Mouse (Mus musculus) limb, embryonic 11.5 days (tissue): ENCODE data around the gene Sept4. TPM values are rescaled to one million over a fixed set of nuclear protein-coding genes. Genes with fewer than 3 reads are reported as not detected.
A peak's percentile ranks its signal among the peaks of the same experiment; 100 is the strongest.

Experiments used
- ATAC-seq: fragments of 200-750 bp; cut with Nextera tagmentation; 2 replicates; pipeline ENCODE4 v1.8.0; 2017; ENCODE audit warnings: low read depth; ENCODE audit not compliant: insufficient number of reproducible peaks, low FRiP score, low TSS enrichment
- DNase-seq: peaks from one replicate; pipeline ENCODE4 v3.0.0-alpha.2; 2015; ENCODE audit warnings: low spot score
- H3K27ac ChIP-seq: fragments of 300-500 bp; sonication (generic); replicated peaks from 2 replicates; pipeline ENCODE4 v1.5.1; 2014; ENCODE audit warnings: low read depth, mild to moderate bottlenecking, low read length
- H3K27me3 ChIP-seq: fragments of 300-500 bp; sonication (generic); 2 replicates; pipeline ENCODE4 v1.6.1; 2014; ENCODE audit warnings: mild to moderate bottlenecking, low read length, mixed read lengths; ENCODE audit not compliant: control insufficient read depth, insufficient read depth
- H3K36me3 ChIP-seq: fragments of 300-500 bp; sonication (generic); 2 replicates; pipeline ENCODE4 v1.6.1; 2014; ENCODE audit warnings: mild to moderate bottlenecking, low read length, moderate library complexity, mixed read lengths; ENCODE audit not compliant: control insufficient read depth, insufficient read depth
- H3K4me1 ChIP-seq: fragments of 300-500 bp; sonication (generic); 2 replicates; pipeline ENCODE4 v1.6.1; 2014; ENCODE audit warnings: low read length, mixed read lengths; ENCODE audit not compliant: control insufficient read depth, insufficient read depth
- H3K4me2 ChIP-seq: fragments of 300-500 bp; sonication (generic); 2 replicates; pipeline ENCODE4 v1.6.1; 2014; ENCODE audit warnings: low read depth, mild to moderate bottlenecking, moderate library complexity; ENCODE audit not compliant: severe bottlenecking
- H3K4me3 ChIP-seq: fragments of 300-500 bp; sonication (generic); 2 replicates; pipeline ENCODE4 v1.5.1; 2014; ENCODE audit warnings: low read depth, low read length
- H3K9ac ChIP-seq: fragments of 300-500 bp; sonication (generic); 2 replicates; pipeline ENCODE4 v1.6.1; 2014; ENCODE audit warnings: mild to moderate bottlenecking, low read length
- H3K9me3 ChIP-seq: fragments of 300-500 bp; sonication (generic); 2 replicates; pipeline ENCODE4 v1.6.1; 2016; ENCODE audit warnings: low read length; ENCODE audit not compliant: control insufficient read depth
- WGBS: fragments of 180-500 bp; shearing (Covaris S2); extraction: QIAGEN DNeasy Blood & Tissue Kit; methylation state at CpG from one replicate; pipeline ENCODE4 v1.1.7; 2014; 5-methylcytosine and 5-hydroxymethylcytosine counted together
- polyA plus RNA-seq: library from polyadenylated mRNA; unstranded; fragments of >200 nt; fragmentation: Nextera tagmentation; extraction: Ambion mirVana; gene quantifications from 2 replicates; pipeline ENCODE4 v1.2.1, GENCODE M21; 2014

Sept4 gene
- polyA plus RNA-seq, 1 experiment from 2014 or later, result 5.3 TPM

DNA sequence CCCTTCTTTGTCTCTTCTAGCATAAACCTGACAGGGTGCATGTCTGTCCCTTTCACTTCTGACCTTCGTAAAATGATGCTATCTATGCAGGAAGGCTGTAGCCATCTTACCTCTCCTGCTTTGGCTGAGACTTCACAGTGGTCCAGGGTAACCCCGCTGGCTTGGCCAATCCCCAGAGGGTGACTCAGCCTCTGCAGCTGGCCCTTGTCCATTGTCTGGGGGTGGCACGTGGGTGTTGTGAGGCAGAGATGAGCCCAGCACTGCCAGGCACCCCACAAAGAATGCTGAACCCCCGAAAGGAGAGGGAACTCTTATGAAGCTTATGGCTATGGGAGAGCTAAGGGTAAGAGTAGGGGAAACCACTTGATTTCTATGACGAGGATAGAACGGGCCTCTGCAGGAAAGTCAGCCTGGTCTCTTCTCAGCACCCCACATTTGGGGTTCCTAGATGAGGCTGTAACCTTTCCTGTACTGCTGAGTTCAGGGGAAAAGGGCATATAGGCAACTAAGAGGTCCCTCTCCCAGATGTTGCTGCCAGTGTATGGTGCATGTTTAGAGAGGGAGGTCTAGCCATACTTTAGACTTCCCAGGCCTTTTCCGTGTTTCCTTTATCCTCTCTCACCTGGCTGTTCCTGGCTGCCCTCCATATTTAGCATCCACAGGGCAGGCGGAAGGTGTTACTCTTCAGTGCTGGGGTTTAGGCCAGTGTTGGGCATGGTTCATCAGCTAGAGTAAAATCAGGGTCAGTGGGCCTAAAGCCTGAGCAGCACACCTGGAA is 13.4 kb downstream of the Sept4 start:
- Histone ChIP-seq H3K4me2 (no peak overlapping the region), H3K4me1 (peaks cover 12% of the 10 kb centered on the region; the same call in 1 of the 2 replicates), H3K27ac (no peak overlapping the region), H3K9me3 (no peaks in the 10 kb centered on the region), H3K4me3 (no peak overlapping the region), H3K36me3 (no peaks in the 10 kb centered on the region), H3K27me3 (no peaks in the 10 kb centered on the region), H3K9ac (no peak overlapping the region)
- DNase-seq (no peak), ATAC-seq (no peak)
- WGBS, result 83% methylated on average over 8 of the region's 8 CpGs

DNA sequence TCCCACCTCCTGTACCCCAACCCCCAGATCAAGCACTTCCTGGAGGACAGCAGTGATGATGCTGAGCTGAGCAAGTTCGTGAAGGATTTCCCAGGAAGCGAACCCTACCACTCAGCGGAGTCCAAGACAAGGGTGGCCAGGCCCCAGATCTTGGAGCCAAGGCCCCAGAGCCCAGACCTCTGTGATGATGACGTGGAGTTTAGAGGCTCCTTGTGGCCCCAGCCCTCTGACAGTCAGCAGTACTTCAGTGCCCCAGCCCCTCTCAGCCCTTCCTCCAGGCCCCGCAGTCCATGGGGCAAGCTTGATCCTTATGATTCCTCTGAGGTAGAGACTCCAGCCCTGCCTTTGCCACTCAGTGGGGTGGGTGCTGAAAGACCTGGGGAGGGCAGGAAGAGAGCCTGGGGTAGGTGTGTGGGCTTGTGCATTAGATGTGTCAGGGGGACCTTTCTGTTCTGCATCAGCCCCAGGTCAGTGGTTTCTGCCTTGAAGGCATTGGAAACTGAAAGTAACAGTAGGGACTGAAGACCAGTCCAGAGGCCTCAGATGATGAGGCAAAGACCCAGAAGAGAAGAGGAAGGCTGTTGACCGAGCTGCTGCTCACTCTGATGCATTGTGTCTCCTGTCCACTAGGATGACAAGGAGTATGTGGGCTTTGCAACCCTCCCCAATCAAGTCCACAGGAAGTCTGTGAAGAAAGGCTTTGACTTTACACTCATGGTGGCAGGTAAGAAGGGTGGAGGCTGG is 14.8 kb downstream of the Sept4 start:
- ATAC-seq, result no peak
- H3K4me3 ChIP-seq, result no peak overlapping the region
- H3K4me1 ChIP-seq, result 0 out of 2 replicates have a peak, but pooled peaks cover 2% of the 10 kb centered on the region
- no peak overlapping the region for H3K4me2 ChIP-seq
- 86% methylated on average over 6 of the region's 6 CpGs for WGBS
- H3K36me3 ChIP-seq, result no peaks in the 10 kb centered on the region
- H3K27ac ChIP-seq, result no peak overlapping the region
- H3K9me3 ChIP-seq, result no peaks in the 10 kb centered on the region
- no peaks in the 10 kb centered on the region for H3K27me3 ChIP-seq
- DNase-seq, result no peak
- no peak overlapping the region for H3K9ac ChIP-seq

DNA sequence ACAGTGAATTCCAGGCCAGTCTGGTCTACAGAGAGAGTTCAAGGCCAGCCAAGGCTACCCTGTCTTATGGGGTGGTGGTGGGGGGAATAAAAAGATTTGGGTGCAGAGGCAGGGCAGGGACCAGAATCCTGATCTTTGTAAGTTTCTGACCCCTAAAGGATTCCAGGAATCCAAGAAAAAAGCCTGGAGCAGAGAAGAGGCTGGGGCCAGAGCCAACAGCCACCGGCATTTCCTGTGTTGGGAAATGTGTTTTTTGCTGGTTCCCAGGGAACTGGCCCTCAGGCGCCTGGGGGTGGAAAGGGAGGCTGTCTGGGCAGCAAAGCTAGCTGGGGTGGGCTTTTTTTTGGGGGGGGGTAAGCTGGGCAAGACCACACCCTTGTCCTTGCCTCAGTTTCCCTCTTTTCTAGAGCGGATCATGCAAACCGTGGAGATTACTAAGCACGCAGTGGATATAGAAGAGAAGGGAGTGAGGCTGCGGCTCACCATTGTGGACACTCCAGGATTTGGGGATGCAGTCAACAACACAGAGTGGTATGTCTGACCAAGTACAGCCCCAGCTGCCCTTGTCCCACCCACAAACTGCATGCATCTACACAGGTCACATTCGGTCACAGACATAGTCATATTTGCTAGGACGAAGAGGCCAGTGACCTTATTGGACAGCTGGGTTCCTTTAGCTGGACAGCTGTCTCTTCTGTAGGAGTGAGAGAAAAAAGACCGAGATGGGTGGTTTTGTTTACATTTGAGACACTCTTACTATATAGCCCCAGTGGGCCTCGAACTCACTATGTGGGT is 16.2 kb downstream of the Sept4 start:
- no peaks in the 10 kb centered on the region for H3K27me3 ChIP-seq

DNA sequence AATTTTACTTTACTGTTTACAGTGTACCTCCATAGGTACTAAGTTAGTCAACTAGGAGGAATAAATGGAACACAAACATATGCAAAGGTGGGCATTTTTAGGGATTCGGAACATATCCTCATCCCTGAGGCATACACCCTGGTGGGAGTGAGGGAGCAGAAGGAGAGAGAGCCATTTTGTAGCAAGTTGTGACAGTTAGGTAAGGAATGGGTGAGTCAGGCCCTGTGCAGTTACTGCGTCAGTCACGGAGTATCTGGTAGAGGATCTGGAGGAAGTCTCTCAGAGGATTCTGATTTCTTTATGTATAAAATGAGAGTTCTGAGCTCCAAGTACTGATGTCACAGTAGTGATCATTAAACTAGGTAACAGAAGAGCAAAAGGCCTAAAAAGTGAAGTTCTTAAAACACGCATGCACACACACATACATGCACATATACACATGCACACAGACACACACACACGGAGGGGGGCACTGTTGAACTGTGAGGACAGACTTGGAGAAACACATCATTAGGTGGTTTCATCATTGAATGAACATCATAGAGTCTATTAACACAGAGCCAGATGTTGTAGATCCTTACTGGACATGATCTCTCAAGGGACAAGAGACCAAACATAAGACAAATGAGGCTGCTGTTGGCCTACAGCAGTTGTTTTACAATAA is 18.6 kb downstream of the Sept4 start:
- Histone ChIP-seq H3K9me3 (no peaks in the 10 kb centered on the region), H3K4me2 (no peak overlapping the region), H3K36me3 (no peaks in the 10 kb centered on the region), H3K27ac (no peak overlapping the region), H3K27me3 (no peaks in the 10 kb centered on the region), H3K9ac (no peak overlapping the region), H3K4me3 (no peak overlapping the region), H3K4me1 (peaks cover 7% of the 10 kb centered on the region; the same call in 1 of the 2 replicates)
- DNase-seq, result no peak
- WGBS, result 95% methylated on average over 5 of the region's 5 CpGs
- ATAC-seq, result no peak

More for the DNA sequence above, 16.2 kb downstream of the Sept4 start:
- Histone ChIP-seq H3K36me3 (no peaks in the 10 kb centered on the region), H3K9me3 (no peaks in the 10 kb centered on the region), H3K4me2 (no peak overlapping the region), H3K27ac (no peak overlapping the region), H3K4me3 (no peak overlapping the region), H3K4me1 (no peaks in the 10 kb centered on the region), H3K9ac (no peak overlapping the region)
- DNase-seq, result no peak
- WGBS, result 87% methylated on average over 10 of the region's 10 CpGs
- no peak for ATAC-seq

DNA sequence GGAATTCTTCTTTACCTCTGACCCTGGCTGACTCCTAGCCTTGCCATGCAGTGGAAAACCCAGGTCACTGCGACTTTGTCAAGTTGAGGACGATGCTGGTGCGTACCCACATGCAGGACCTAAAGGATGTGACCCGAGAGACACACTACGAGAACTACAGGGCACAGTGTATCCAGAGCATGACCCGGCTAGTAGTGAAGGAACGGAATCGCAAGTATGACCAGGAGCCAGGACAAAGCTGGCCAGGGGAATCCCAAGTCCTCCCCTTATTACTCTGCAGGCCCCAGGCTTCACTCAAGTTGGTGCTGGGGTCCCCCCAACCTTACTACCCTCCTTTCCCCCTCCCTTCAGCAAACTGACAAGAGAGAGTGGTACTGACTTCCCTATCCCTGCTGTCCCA is 20.9 kb downstream of the Sept4 start:
- Histone ChIP-seq H3K27me3 (no peaks in the 10 kb centered on the region), H3K9me3 (no peaks in the 10 kb centered on the region), H3K4me1 (peaks cover 16% of the 10 kb centered on the region), H3K36me3 (no peaks in the 10 kb centered on the region), H3K4me3 (no peak overlapping the region), H3K9ac (no peak overlapping the region), H3K27ac (no peak overlapping the region), H3K4me2 (no peak overlapping the region)
- DNase-seq, result no peak
- no peak for ATAC-seq
- whole genome bisulfite sequencing, result 89% methylated on average over 8 of the region's 8 CpGs

DNA sequence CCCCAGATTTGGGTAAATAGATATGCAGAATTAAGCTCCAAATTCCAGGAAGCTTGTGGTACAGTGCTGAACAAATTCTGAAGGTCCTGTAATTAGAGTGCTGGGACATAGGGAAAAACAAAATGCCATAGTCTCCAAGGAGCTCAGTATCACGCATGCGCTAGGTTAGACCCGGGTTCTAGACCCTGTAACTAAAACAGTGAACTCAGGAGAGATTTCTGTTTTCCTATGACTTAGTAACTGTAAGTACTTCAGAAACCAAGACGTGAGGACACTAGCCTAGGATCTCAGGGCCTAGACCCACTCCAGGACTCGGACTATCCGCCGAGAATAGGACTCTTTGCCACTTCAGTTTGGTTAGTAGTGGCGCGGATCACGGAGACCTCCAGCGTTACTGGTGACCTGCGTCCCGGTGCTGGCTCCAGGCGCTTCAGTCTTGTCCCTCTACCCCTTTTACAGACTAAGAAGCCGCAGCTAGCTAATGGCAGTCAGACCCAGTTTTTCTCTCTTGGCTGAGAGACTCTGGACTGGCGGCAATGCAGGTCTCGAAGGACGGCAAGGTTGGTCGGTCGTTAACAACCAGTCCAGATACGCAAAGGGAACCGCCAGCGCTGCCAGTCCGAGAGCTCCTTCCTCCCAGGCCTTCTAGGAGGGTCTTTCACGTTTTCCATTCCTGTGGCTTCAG is 22.3 kb downstream of the Sept4 start:
- no peaks in the 10 kb centered on the region for H3K36me3 ChIP-seq
- no peaks in the 10 kb centered on the region for H3K27me3 ChIP-seq
- ATAC-seq (no peak), DNase-seq (peak; percentile 64)
- H3K4me1 ChIP-seq, result peaks cover 21% of the 10 kb centered on the region
- H3K9ac ChIP-seq, result peak overlapping the region; percentile 88
- 3% methylated on average over 25 of the region's 25 CpGs for WGBS
- no peaks in the 10 kb centered on the region for H3K9me3 ChIP-seq
- H3K4me3 ChIP-seq, result peak overlapping the region; percentile 73
- peak overlapping the region; percentile 75 for H3K4me2 ChIP-seq
- H3K27ac ChIP-seq, result peak overlapping the region; percentile 81

DNA sequence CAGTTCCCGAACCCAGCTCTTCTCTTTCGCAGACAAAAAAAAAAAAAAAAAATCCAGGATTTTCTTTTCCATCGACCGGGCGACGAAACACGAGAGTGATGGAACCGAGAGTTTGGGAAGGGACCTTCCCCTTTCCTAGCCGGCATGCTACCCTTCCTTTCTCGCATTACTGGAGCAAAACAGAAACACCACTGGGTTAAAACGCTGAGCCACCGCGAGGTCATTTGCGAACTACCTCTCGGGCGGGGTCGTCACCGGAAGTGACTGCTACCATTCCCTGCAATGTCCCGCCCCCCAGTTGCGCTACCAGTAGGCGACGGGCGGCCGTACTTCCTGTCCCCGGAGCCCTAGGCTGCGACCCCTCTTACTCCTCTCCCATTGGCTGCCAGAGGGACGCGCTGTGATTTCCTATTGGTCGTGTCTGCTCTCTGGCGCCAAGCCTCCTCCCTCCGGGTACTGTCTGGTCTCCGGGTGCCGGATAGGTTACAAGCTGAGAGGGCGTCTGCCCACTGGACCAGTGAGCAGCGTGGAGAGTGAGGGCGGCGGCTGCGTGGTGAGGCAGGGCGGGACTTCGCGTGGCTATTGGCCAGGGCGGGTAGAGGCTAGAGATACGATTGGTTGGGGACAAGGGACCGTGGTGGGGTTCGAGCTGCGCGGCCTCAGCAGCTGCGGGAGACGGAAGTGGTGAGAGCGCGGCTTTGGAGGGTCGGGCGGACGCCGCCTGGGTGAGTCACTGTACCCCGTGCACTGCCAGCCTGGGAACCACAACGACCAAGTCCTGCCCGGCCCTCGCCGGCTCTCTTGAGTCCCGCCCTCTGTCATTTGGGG is 23.0 kb downstream of the Sept4 start, which contains the start of gene Mtmr4:
Gene Mtmr4, plus strand, starts transcription at position 637 of the 828 bp plus-strand sequence.
- H3K27me3 ChIP-seq, result no peaks in the 10 kb centered on the region
- ATAC-seq (peak; percentile 99), DNase-seq (peak; percentile 99)
- H3K36me3 ChIP-seq, result no peaks in the 10 kb centered on the region
- peak within 1 kb of the TSS; percentile 73 for H3K4me3 ChIP-seq
- H3K9ac ChIP-seq, result peak within 1 kb of the TSS; percentile 88
- H3K4me2 ChIP-seq, result peak within 1 kb of the TSS; percentile 80
- peaks cover 27% of the 10 kb centered on the region for H3K4me1 ChIP-seq
- 0% methylated on average over 61 of the region's 61 CpGs for WGBS
- H3K9me3 ChIP-seq, result no peaks in the 10 kb centered on the region
- H3K27ac ChIP-seq, result peak within 1 kb of the TSS; percentile 83
